Mouse (Mus musculus) ES-Bruce4 (cell line): ENCODE results near the gene Klf16. TPM values are rescaled to one million over a fixed set of nuclear protein-coding genes. Genes with fewer than 3 reads are reported as not detected.
"Not testable (repeated sequence)": the region's sequence is repeated elsewhere in the genome, so short reads cannot be mapped to it uniquely, and the experiment has no call there.

Source experiments
- H3K27ac ChIP-seq: 2 replicates; pipeline ENCODE4 v1.5.1; 2012; ENCODE audit warnings: low read length, inconsistent platforms; ENCODE audit not compliant: insufficient read depth
- H3K27me3 ChIP-seq: 2 replicates; pipeline ENCODE4 v1.6.1; 2012; ENCODE audit warnings: mild to moderate bottlenecking, low read length, inconsistent platforms; ENCODE audit not compliant: control insufficient read depth, poor library complexity, insufficient read depth, severe bottlenecking
- H3K36me3 ChIP-seq: 2 replicates; pipeline ENCODE4 v1.6.1; 2012; ENCODE audit warnings: inconsistent platforms, mild to moderate bottlenecking, low read length, moderate library complexity; ENCODE audit not compliant: control insufficient read depth, poor library complexity, insufficient read depth, severe bottlenecking
- H3K4me1 ChIP-seq: one replicate; pipeline ENCODE4 v1.8.1; 2011; ENCODE audit warnings: low read length; ENCODE audit not compliant: control insufficient read depth, insufficient read depth
- H3K4me3 ChIP-seq: 2 replicates; pipeline ENCODE4 v1.5.1; 2011; ENCODE audit warnings: low read depth, mild to moderate bottlenecking, low read length
- H3K9ac ChIP-seq: 2 replicates; pipeline ENCODE4 v1.6.1; 2012; ENCODE audit warnings: low read depth, mild to moderate bottlenecking, inconsistent platforms; ENCODE audit not compliant: poor library complexity, severe bottlenecking
- H3K9me3 ChIP-seq: replicated peaks from 2 replicates; pipeline ENCODE4 v1.6.1; 2012; ENCODE audit warnings: mild to moderate bottlenecking, low read length, inconsistent platforms; ENCODE audit not compliant: control insufficient read depth, poor library complexity, insufficient read depth, severe bottlenecking
- CTCF ChIP-seq: IDR thresholded peaks from one replicate; pipeline ENCODE4 v1.8.1; 2011; ENCODE audit warnings: low read depth, low read length
- EP300 ChIP-seq: IDR thresholded peaks from 2 replicates; pipeline ENCODE4 v1.6.1; 2011; ENCODE audit warnings: low read depth, low read length; ENCODE audit not compliant: insufficient read depth
- POLR2A ChIP-seq: IDR thresholded peaks from one replicate; pipeline ENCODE4 v1.8.1; 2011; ENCODE audit warnings: low read length; ENCODE audit not compliant: insufficient read depth
- polyA plus RNA-seq: library from polyadenylated mRNA; stranded (reverse); fragments of >200 nt; gene quantifications from 2 replicates; pipeline ENCODE4 v1.2.4, GENCODE M21; 2011; ENCODE audit warnings: low read depth; ENCODE audit not compliant: missing spikeins, insufficient read depth, insufficient read length

Gene Klf16
- polyA plus RNA-seq, 1 experiment, result 24.9 TPM

- Histone ChIP-seq H3K4me3 (peak overlapping the region; percentile 62), H3K36me3 (no peaks in the 10 kb centered on the region), H3K9ac (peak overlapping the region; percentile 32), H3K27ac (no peak overlapping the region), H3K27me3 (no peaks in the 10 kb centered on the region), H3K9me3 (no peaks in the 10 kb centered on the region), H3K4me1 (peaks cover 8% of the 10 kb centered on the region)
- no peak for TF ChIP-seq EP300
- TF ChIP-seq POLR2A, result no peak
Observed at GRCm38 (mm10) chr10:80606737-80607350, 29.7 kb upstream of the Klf16 start.

- peak overlapping the region; percentile 22; the same call in 1 of the 2 replicates for H3K27ac ChIP-seq
- H3K4me3 ChIP-seq, result peak overlapping the region; percentile 62
- H3K9ac ChIP-seq, result peak overlapping the region; percentile 32
- H3K9me3 ChIP-seq, result no peaks in the 10 kb centered on the region
- no peaks in the 10 kb centered on the region for H3K36me3 ChIP-seq
- H3K4me1 ChIP-seq, result peaks cover 8% of the 10 kb centered on the region
- no peaks in the 10 kb centered on the region for H3K27me3 ChIP-seq
- TF ChIP-seq EP300 (no peak), CTCF (no peak), POLR2A (no peak)
Observed at GRCm38 (mm10) chr10:80606306-80606705, 29.2 kb upstream of the Klf16 start.

GRCm38 (mm10) chr10:80605721-80606120, 28.6 kb upstream of the Klf16 start, which contains the start of gene Gm49322:
TSS of gene Gm49322 (plus strand) at chr10:80606021.
- not testable (repeated sequence) for H3K4me1 ChIP-seq, H3K36me3 ChIP-seq, H3K27me3 ChIP-seq, H3K9me3 ChIP-seq
- H3K9ac ChIP-seq, result peak within 1 kb of the TSS; percentile 32
- peak within 1 kb of the TSS; percentile 22; the same call in 1 of the 2 replicates for H3K27ac ChIP-seq
- H3K4me3 ChIP-seq, result peak within 1 kb of the TSS; percentile 62

- Histone ChIP-seq H3K36me3 (no peaks in the 10 kb centered on the region), H3K27ac (no peak overlapping the region), H3K9me3 (no peaks in the 10 kb centered on the region), H3K27me3 (no peaks in the 10 kb centered on the region), H3K4me3 (no peak overlapping the region), H3K9ac (no peak overlapping the region), H3K4me1 (peaks cover 8% of the 10 kb centered on the region)
- TF ChIP-seq POLR2A (no peak), CTCF (no peak), EP300 (no peak)
Observed at GRCm38 (mm10) chr10:80604988-80605387, 27.9 kb upstream of the Klf16 start.

GRCm38 (mm10) chr10:80604001-80604509, 26.9 kb upstream of the Klf16 start:
- Histone ChIP-seq H3K27me3 (no peaks in the 10 kb centered on the region), H3K9ac (peak overlapping the region; percentile 32; the same call in 1 of the 2 replicates), H3K36me3 (no peaks in the 10 kb centered on the region), H3K4me1 (peaks cover 8% of the 10 kb centered on the region), H3K27ac (no peak overlapping the region), H3K4me3 (no peak overlapping the region), H3K9me3 (no peaks in the 10 kb centered on the region)
- TF ChIP-seq CTCF (no peak), EP300 (no peak), POLR2A (no peak)

GRCm38 (mm10) chr10:80603364-80603763, 26.2 kb upstream of the Klf16 start:
- peak overlapping the region; percentile 32 for H3K9ac ChIP-seq
- no peaks in the 10 kb centered on the region for H3K9me3 ChIP-seq
- no peaks in the 10 kb centered on the region for H3K36me3 ChIP-seq
- H3K4me1 ChIP-seq, result peaks cover 8% of the 10 kb centered on the region
- H3K4me3 ChIP-seq, result peak overlapping the region; percentile 79
- TF ChIP-seq POLR2A (no peak), CTCF (no peak), EP300 (no peak)
- H3K27me3 ChIP-seq, result no peaks in the 10 kb centered on the region
- peak overlapping the region; percentile 19; the same call in 1 of the 2 replicates for H3K27ac ChIP-seq
